Mouse (Mus musculus): ENCODE measurements at regions not wholly inside any gene's neighbourhood (a gene's known extent, or its start where the extent isn't known, plus 50 kb on each side); places are given as distances from the start of the nearest gene placed in this dataset.
"Not testable (repeated sequence)": the region's sequence is repeated elsewhere in the genome, so short reads cannot be mapped to it uniquely, and the experiment has no call there.

- Histone ChIP-seq H3K27ac (no peak overlapping the region), H3K4me3 (no peak overlapping the region)
- no peak for DNase-seq (ENCODE audit: low spot score in 2 of 2)
- TF ChIP-seq CTCF (conservative IDR thresholded peaks at IDR 0.05): no peak
These were observed 171.9 kb downstream of the Epm2a start for GRCm38 (mm10) chr10:11515144-11515543.

- H3K4me3 ChIP-seq: no peak overlapping the region
- H3K27ac ChIP-seq: no peak overlapping the region
- TF ChIP-seq CTCF (conservative IDR thresholded peaks at IDR 0.05): peak; percentile 56
- DNase-seq (ENCODE audit: low spot score in 2 of 2): no peak
These were observed 173.9 kb downstream of the Epm2a start for GRCm38 (mm10) chr10:11517122-11517521.

- H3K27ac ChIP-seq: no peak overlapping the region
- no peak for DNase-seq (ENCODE audit: low spot score in 2 of 2)
- TF ChIP-seq CTCF (conservative IDR thresholded peaks at IDR 0.05): no peak
- H3K4me3 ChIP-seq: no peak overlapping the region
These were observed 188.1 kb downstream of the Epm2a start for GRCm38 (mm10) chr10:11531343-11531742.

GRCm38 (mm10) chr10:11555376-11555775, 212.2 kb downstream of the Epm2a start:
- DNase-seq (ENCODE audit: low spot score in 2 of 2); H3K27ac ChIP-seq; H3K4me3 ChIP-seq: not testable (repeated sequence)

- no peak overlapping the region for H3K27ac ChIP-seq
- H3K4me3 ChIP-seq: no peak overlapping the region
- peak; percentile 34 to 43 for DNase-seq (ENCODE audit: low spot score in 2 of 2)
- no peak for TF ChIP-seq CTCF (conservative IDR thresholded peaks at IDR 0.05)
These were observed 227.4 kb downstream of the Epm2a start for GRCm38 (mm10) chr10:11570523-11571055.

GRCm38 (mm10) chr10:11608451-11608850, 265.2 kb downstream of the Epm2a start:
- no peak for DNase-seq (ENCODE audit: low spot score in 2 of 2)
- no peak overlapping the region for H3K4me3 ChIP-seq
- no peak for TF ChIP-seq CTCF (conservative IDR thresholded peaks at IDR 0.05)
- H3K27ac ChIP-seq: no peak overlapping the region

- not testable (repeated sequence) for H3K4me3 ChIP-seq; H3K27ac ChIP-seq; DNase-seq (ENCODE audit: low spot score in 2 of 2)
These were observed 265.9 kb downstream of the Epm2a start for GRCm38 (mm10) chr10:11609092-11609491.

GRCm38 (mm10) chr10:11648151-11648550, 304.9 kb downstream of the Epm2a start:
- no peak overlapping the region for H3K27ac ChIP-seq
- H3K4me3 ChIP-seq: no peak overlapping the region
- DNase-seq (ENCODE audit: low spot score in 2 of 2): no peak
- TF ChIP-seq CTCF (conservative IDR thresholded peaks at IDR 0.05): no peak

GRCm38 (mm10) chr10:11660056-11660770, 317.0 kb downstream of the Epm2a start:
- Histone ChIP-seq H3K27ac (no peak overlapping the region), H3K4me3 (no peak overlapping the region)
- peak in 1 of 2 experiments; percentile 3 for DNase-seq (ENCODE audit: low spot score in 2 of 2)
- TF ChIP-seq CTCF (conservative IDR thresholded peaks at IDR 0.05): no peak

- Histone ChIP-seq H3K4me3 (no peak overlapping the region), H3K27ac (no peak overlapping the region)
- DNase-seq (ENCODE audit: low spot score in 2 of 2): peak; percentile 8 to 20
- no peak for TF ChIP-seq CTCF (conservative IDR thresholded peaks at IDR 0.05)
These were observed 318.6 kb downstream of the Epm2a start for GRCm38 (mm10) chr10:11661660-11662250.

GRCm38 (mm10) chr10:11709742-11710141, 366.5 kb downstream of the Epm2a start:
- Histone ChIP-seq H3K4me3 (no peak overlapping the region), H3K27ac (no peak overlapping the region)
- no peak for DNase-seq (ENCODE audit: low spot score in 2 of 2)
- no peak for TF ChIP-seq CTCF (conservative IDR thresholded peaks at IDR 0.05)

- H3K4me3 ChIP-seq: no peak overlapping the region
These were observed 381.6 kb downstream of the Epm2a start for GRCm38 (mm10) chr10:11724775-11725174.

GRCm38 (mm10) chr10:11729536-11729935, 386.3 kb downstream of the Epm2a start:
- H3K27ac ChIP-seq: no peak overlapping the region
- TF ChIP-seq CTCF (conservative IDR thresholded peaks at IDR 0.05): no peak
- no peak for DNase-seq (ENCODE audit: low spot score in 2 of 2)
- no peak overlapping the region for H3K4me3 ChIP-seq

More at GRCm38 (mm10) chr10:11724775-11725174, 381.6 kb downstream of the Epm2a start:
- no peak for DNase-seq (ENCODE audit: low spot score in 2 of 2)
- no peak overlapping the region for H3K27ac ChIP-seq
- no peak for TF ChIP-seq CTCF (conservative IDR thresholded peaks at IDR 0.05)
